In the genomic region with DNA sequence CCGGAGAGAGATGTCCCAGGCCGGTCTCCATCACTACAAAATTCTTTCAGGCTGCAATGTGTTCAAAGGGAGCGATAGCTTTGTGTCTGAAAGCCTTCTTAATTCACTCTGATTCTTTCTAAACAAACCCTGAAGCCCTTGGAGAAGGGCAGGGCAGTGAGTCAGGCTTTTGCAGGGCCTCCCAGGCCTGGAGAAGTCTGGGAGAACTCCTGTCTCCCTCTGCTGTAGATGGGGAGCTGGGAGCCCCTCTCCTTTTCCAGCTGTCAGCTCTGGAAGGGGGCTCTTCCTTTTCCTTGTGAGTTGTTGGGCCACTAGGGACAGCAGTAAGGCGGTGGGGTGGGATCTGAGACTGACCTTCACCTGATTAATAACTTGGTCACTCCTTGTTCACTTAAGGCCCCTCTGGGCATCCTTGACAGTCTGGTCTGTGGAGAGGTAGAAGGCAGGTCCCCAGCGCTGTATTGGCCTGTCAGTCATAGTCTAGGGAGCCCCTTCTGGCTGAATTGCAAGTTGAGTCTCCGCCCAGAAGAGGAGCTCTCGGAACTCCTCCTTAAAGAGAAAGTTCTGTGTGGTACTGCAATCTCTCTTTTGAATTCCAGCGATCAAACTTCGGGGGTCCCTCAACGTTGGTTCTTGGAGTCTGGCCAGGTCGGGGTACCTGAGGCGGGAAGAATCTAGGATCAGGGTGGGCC, we compare ENCODE assay signal across 8 mouse cellular contexts. TPM values are rescaled to one million over a fixed set of nuclear protein-coding genes. Genes with fewer than 3 reads are reported as not detected.
DNase-seq lines count a peak whose midpoint lies in the region; ATAC-seq and TF ChIP-seq lines count a peak whose summit lies in the region.

No protein-coding gene starts in this region.

- H3K9me3 ChIP-seq in forebrain, postnatal 0 days (ENCODE audit: low read length) = no peaks in the 10 kb centered on the region
- H3K9me3 ChIP-seq in midbrain, embryonic 14.5 days (ENCODE audit: control insufficient read depth, low read length) = no peaks in the 10 kb centered on the region

- TF ChIP-seq CTCF in forebrain, postnatal 0 days (IDR thresholded peaks at IDR 0.05; ENCODE audit: low read depth) = peak; percentile 29

- H3K4me3 ChIP-seq in forebrain, postnatal 0 days (ENCODE audit: low read depth, low read length) = peak overlapping the region; percentile 51
- peak overlapping the region; percentile 48 for H3K4me3 ChIP-seq in midbrain, embryonic 14.5 days (replicated peaks; ENCODE audit: low read depth, low read length)

- no peaks in the 10 kb centered on the region for H3K36me3 ChIP-seq in forebrain, postnatal 0 days (ENCODE audit: insufficient read depth)
- H3K36me3 ChIP-seq in midbrain, embryonic 14.5 days (ENCODE audit: control insufficient read depth, insufficient read depth, low read length) = no peaks in the 10 kb centered on the region

- no peak overlapping the region for H3K27ac ChIP-seq in forebrain, postnatal 0 days (ENCODE audit: low read depth, low read length)
- no peak overlapping the region for H3K27ac ChIP-seq in midbrain, embryonic 14.5 days (replicated peaks; ENCODE audit: low read depth, low read length)

- WGBS in forebrain, postnatal 0 days = 7% methylated on average over 12 of the region's 12 CpGs
- 3% methylated on average over 12 of the region's 12 CpGs for WGBS in midbrain, embryonic 14.5 days

- no peaks in the 10 kb centered on the region for H3K4me1 ChIP-seq in forebrain, postnatal 0 days (ENCODE audit: insufficient read depth)
- H3K4me1 ChIP-seq in midbrain, embryonic 14.5 days (ENCODE audit: control insufficient read depth, insufficient read depth, low read length) = peaks cover 22% of the 10 kb centered on the region

- H3K4me2 ChIP-seq in forebrain, postnatal 0 days (ENCODE audit: low read depth) = peak overlapping the region; percentile 99
- peak overlapping the region; percentile 99 for H3K4me2 ChIP-seq in midbrain, embryonic 14.5 days (ENCODE audit: low read length)

- peak overlapping the region; percentile 43 for H3K9ac ChIP-seq in forebrain, postnatal 0 days
- peak overlapping the region; percentile 48 for H3K9ac ChIP-seq in midbrain, embryonic 14.5 days (replicated peaks; ENCODE audit: low read length)

- intact Hi-C loops in heart, postnatal 25 days (cut with DNase I) = loop anchor here (10.0 kb wide), 2 partner anchors 211 to 321 kb away; partner anchors contain the start of gene Rxra

- 0 out of 2 replicates have a peak, but pooled peaks cover 15% of the 10 kb centered on the region for H3K27me3 ChIP-seq in forebrain, postnatal 0 days (ENCODE audit: insufficient read depth, low read length)
- peaks cover 16% of the 10 kb centered on the region; the same call in 1 of the 2 replicates for H3K27me3 ChIP-seq in midbrain, embryonic 14.5 days (ENCODE audit: control insufficient read depth, insufficient read depth, low read length)

- ATAC-seq in forebrain, postnatal 0 days = peak; percentile 81
- peak; percentile 57 for ATAC-seq in midbrain, embryonic 14.5 days (ENCODE audit: low FRiP score, low TSS enrichment)
- ATAC-seq in megakaryocyte-erythroid progenitor cell, adult 5-6 weeks (replicated peaks; ENCODE audit: low FRiP score, low TSS enrichment, poor library complexity, severe bottlenecking) = no peak

- peak; percentile 61 for DNase-seq in heart, adult 8-10 months (ENCODE audit: low spot score)
- no peak for DNase-seq in heart, postnatal 25 days (ENCODE audit: low spot score)
- peak; percentile 86 for DNase-seq in R1 (ENCODE audit: low read depth, low spot score)
- peak; percentile 66 for DNase-seq in forebrain, postnatal 0 days
- DNase-seq in kidney, postnatal 36 days = peak; percentile 50 to 55
- DNase-seq in midbrain, embryonic 14.5 days = peak; percentile 75
- DNase-seq in natural killer cell, adult 2 months (ENCODE audit: low spot score in 2 of 2) = no peak

RNA-seq across cellular contexts. Expression of gene Col5a1, which starts 0.6 kb away (rescaled TPM):
- 10 to 100 TPM; 10.8 to 17.6 (median 15.1) TPM for total RNA-seq in heart, adult 8-10 months (2022)
- 10 to 100 TPM; 50.0 to 58.3 TPM for total RNA-seq in heart, postnatal 25 days (2021)
- total RNA-seq in forebrain, postnatal 0 days (2014; rRNA removed) = 9.0 and 23.6 TPM in 2 replicates
- polyA plus RNA-seq in forebrain, postnatal 0 days (2015; fragmentation: Nextera tagmentation; extraction: Ambion mirVana) = 3.4 and 4.8 TPM in 2 replicates
- polyA plus RNA-seq in midbrain, embryonic 14.5 days (2014; fragmentation: Nextera tagmentation; extraction: Ambion mirVana) = 2.8 and 8.5 TPM in 2 replicates
- 22.0 and 24.7 TPM in 2 replicates for total RNA-seq in megakaryocyte-erythroid progenitor cell, adult 5-6 weeks (2014; fragmentation: Nextera tagmentation)
- 6.2 and 9.2 TPM in 2 replicates for total RNA-seq in megakaryocyte-erythroid progenitor cell, adult 5-6 weeks (2017)

Comparison
In these comparisons a context has a peak if more than half of its experiments do, and no peak if none do; other contexts are left out.
1. DNase-seq: peak in heart, adult 8-10 months (single experiment), R1 (single experiment), forebrain, postnatal 0 days (single experiment), kidney, postnatal 36 days (2 of 2) and midbrain, embryonic 14.5 days (single experiment); none in heart, postnatal 25 days (single experiment) and natural killer cell, adult 2 months (0 of 2).